In genomic region chr19:41262712-41263629, GRCm38 (mm10) we compare ENCODE assay signal across 8 mouse cellular contexts. TPM values are rescaled to one million over a fixed set of nuclear protein-coding genes. Genes with fewer than 3 reads are reported as not detected.
DNase-seq lines count a peak whose midpoint lies in the region; ATAC-seq and TF ChIP-seq lines count a peak whose summit lies in the region.

No protein-coding gene starts in this region.

- H3K4me1 ChIP-seq in forebrain, embryonic 16.5 days (replicated peaks; ENCODE audit: control insufficient read depth, insufficient read depth, low read length) = peaks cover 32% of the 10 kb centered on the region
- H3K4me1 ChIP-seq in lung, embryonic 15.5 days = peaks cover 31% of the 10 kb centered on the region
- H3K4me1 ChIP-seq in olfactory bulb, adult 2 months (ENCODE audit: control insufficient read depth, insufficient read depth, low read length) = peaks cover 9% of the 10 kb centered on the region

- TF ChIP-seq POLR2A in olfactory bulb, adult 2 months (IDR thresholded peaks at IDR 0.05; ENCODE audit: insufficient read depth, low read depth, low read length) = no peak; the same call in 1 of the 2 replicates

- ATAC-seq in forebrain, embryonic 16.5 days = peak; percentile 85
- ATAC-seq in lung, embryonic 15.5 days (ENCODE audit: borderline replicate concordance, extremely low read depth, low FRiP score, low TSS enrichment) = peak; percentile 88

- no peak for TF ChIP-seq CTCF in olfactory bulb, adult 2 months (IDR thresholded peaks at IDR 0.05; ENCODE audit: insufficient read depth, low read depth, low read length)

- peak overlapping the region; percentile 92 for H3K4me3 ChIP-seq in forebrain, embryonic 16.5 days (replicated peaks; ENCODE audit: low read length)
- peak overlapping the region; percentile 89 for H3K4me3 ChIP-seq in lung, embryonic 15.5 days
- H3K4me3 ChIP-seq in olfactory bulb, adult 2 months (ENCODE audit: insufficient read depth, low read depth, low read length) = peak overlapping the region; percentile 64

- H3K27me3 ChIP-seq in forebrain, embryonic 16.5 days (replicated peaks; ENCODE audit: control insufficient read depth, insufficient read depth, low read length) = no peaks in the 10 kb centered on the region
- H3K27me3 ChIP-seq in lung, embryonic 15.5 days = no peaks in the 10 kb centered on the region

- intact Hi-C loops in heart, postnatal 36 days (cut with DNase I) = no loop called here

- H3K36me3 ChIP-seq in forebrain, embryonic 16.5 days (ENCODE audit: control insufficient read depth, insufficient read depth) = no peaks in the 10 kb centered on the region
- H3K36me3 ChIP-seq in lung, embryonic 15.5 days = no peaks in the 10 kb centered on the region

- no peaks in the 10 kb centered on the region for H3K9me3 ChIP-seq in forebrain, embryonic 16.5 days (ENCODE audit: control insufficient read depth, low read length)
- no peaks in the 10 kb centered on the region for H3K9me3 ChIP-seq in lung, embryonic 15.5 days

- DNase-seq in MEL-GATA-1-ER (ENCODE audit: extremely low read depth, low read depth) = peak; percentile 66
- DNase-seq in cerebellum, adult 18-20 months = peak; percentile 68 to 77
- DNase-seq in heart, postnatal 36 days = peak; percentile 69 to 85
- DNase-seq in layer of hippocampus, adult 8-10 months (ENCODE audit: low spot score in 2 of 2) = peak; percentile 29 to 50
- DNase-seq in thymus, postnatal 14 days = peak; percentile 79

- WGBS in forebrain, embryonic 16.5 days = 2% methylated on average over 50 of the region's 51 CpGs
- 3% methylated on average over 51 of the region's 51 CpGs for WGBS in lung, embryonic 15.5 days
- under 1% methylated on average over 50 of the region's 51 CpGs for WGBS in olfactory bulb, adult 2 months

- peak overlapping the region; percentile 96 for H3K27ac ChIP-seq in forebrain, embryonic 16.5 days (ENCODE audit: low read length)
- peak overlapping the region; percentile 99 for H3K27ac ChIP-seq in lung, embryonic 15.5 days
- no peak overlapping the region for H3K27ac ChIP-seq in olfactory bulb, adult 2 months (ENCODE audit: insufficient read depth, low read depth, low read length)

- H3K4me2 ChIP-seq in forebrain, embryonic 16.5 days (ENCODE audit: low read length) = peak overlapping the region; percentile 87
- peak overlapping the region; percentile 58 for H3K4me2 ChIP-seq in lung, embryonic 15.5 days

- H3K9ac ChIP-seq in forebrain, embryonic 16.5 days (replicated peaks; ENCODE audit: low read depth, low read length) = peak overlapping the region; percentile 97
- H3K9ac ChIP-seq in lung, embryonic 15.5 days = peak overlapping the region; percentile 87

RNA-seq across cellular contexts. Expression of gene Tm9sf3, which starts 0.8 kb away (rescaled TPM):
- polyA plus RNA-seq in forebrain, embryonic 16.5 days (2015; fragmentation: Nextera tagmentation; extraction: Ambion mirVana) = 88.7 and 104 TPM in 2 replicates
- total RNA-seq in heart, postnatal 36 days (2021) = 10 to 100 TPM; 73.5 to 75.7 TPM
- 100 to 1,000 TPM; 111 to 123 (median 122) TPM for total RNA-seq in layer of hippocampus, adult 8-10 months (2022)
- polyA plus RNA-seq in lung, embryonic 15.5 days (2015; fragmentation: Nextera tagmentation; extraction: Ambion mirVana) = 150 and 151 TPM in 2 replicates
- polyA plus RNA-seq in olfactory bulb, adult 2 months (2012; ENCODE audit: insufficient read depth, insufficient read length, low replicate concordance, missing spikeins) = 56.4 and 131 TPM in 2 replicates

RNA-seq across cellular contexts. Expression of gene Tll2, which starts 56.3 kb away (rescaled TPM):
- 0.61 and 0.67 TPM in 2 replicates for polyA plus RNA-seq in forebrain, embryonic 16.5 days (2015; fragmentation: Nextera tagmentation; extraction: Ambion mirVana)
- under 1 TPM; 0.43 to 0.47 TPM for total RNA-seq in heart, postnatal 36 days (2021)
- total RNA-seq in layer of hippocampus, adult 8-10 months (2022) = under 1 TPM; 0.39 to 0.93 (median 0.74) TPM
- not detected in 2 replicates for polyA plus RNA-seq in lung, embryonic 15.5 days (2015; fragmentation: Nextera tagmentation; extraction: Ambion mirVana)
- not detected in 2 replicates for polyA plus RNA-seq in olfactory bulb, adult 2 months (2012; ENCODE audit: insufficient read depth, insufficient read length, low replicate concordance, missing spikeins)
